Mouse (Mus musculus): Measurements from ENCODE around the gene 1700001K19Rik.
"Not testable (repeated sequence)": the region's sequence is repeated elsewhere in the genome, so short reads cannot be mapped to it uniquely, and the experiment has no call there.

1700001K19Rik gene

DNA sequence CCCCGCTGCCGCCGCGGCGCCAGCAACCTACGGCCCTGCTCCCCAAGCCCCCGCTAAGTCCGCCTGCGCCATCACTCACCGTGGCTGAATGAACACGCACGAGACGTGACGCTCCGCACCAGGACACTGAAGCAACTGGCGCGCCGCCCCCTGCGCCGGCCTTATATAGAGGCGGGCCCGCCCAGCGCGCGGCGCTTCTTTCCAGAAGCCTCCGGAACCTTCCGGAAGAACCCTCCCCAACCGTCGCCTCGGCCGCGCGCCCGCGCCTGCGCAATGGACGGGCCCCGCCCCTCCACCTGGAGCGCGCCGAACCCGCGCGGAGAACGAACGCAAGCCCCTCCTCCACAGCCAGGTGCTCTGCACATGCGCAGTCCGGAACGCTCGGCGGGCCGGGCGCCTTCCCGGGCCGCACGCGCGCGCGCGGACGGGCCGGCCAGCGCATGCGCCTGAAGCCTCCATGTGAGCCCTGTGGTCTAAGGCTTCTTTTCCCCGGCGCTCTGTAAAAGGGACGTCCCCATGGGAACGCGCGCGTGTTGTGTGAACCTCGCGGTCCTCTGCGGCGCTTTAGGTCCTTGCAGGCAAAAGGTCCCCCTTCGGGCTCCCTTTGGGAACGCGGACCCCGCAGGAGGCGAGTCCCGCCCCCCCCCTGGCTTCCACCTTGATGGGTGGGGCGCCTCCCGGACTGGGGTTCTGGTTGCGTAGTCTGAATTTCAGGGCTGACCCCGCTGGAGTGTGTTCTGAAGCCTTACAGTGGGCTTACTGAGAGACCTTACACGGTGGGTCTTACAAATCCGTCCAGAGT is 14.0 kb upstream of the 1700001K19Rik start:
- peak; percentile 99 for DNase-seq (ENCODE audit: inconsistent age in 2 of 2, low spot score in 1 of 2)

GRCm38 (mm10) chr12:110695676-110696171 is 13.3 kb upstream of the 1700001K19Rik start:
- peak; percentile 76 to 91 for DNase-seq (ENCODE audit: inconsistent age in 2 of 2, low spot score in 1 of 2)

DNA sequence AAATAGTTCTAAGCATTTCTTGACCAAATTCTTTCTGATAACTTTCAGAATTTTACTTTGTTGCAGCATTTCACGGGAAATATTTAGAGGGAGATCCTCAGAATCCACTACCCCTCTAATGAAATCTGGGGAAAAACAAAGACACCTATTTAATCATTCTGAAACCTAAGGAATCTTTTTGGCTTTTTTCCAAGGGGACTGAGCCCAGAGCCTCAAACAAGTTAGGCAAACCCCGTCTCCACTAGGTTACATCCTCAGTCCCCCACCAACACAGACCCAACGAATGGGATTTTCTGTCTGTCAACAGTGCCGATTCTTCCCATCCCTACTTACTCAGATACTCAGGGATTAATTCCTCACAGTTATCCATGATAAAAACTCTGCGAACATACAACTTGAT is 11.0 kb upstream of the 1700001K19Rik start:
- DNase-seq (ENCODE audit: inconsistent age in 2 of 2, low spot score in 1 of 2): not testable (repeated sequence)

- DNase-seq (ENCODE audit: inconsistent age in 2 of 2, low spot score in 1 of 2): peak in 1 of 2 experiments; percentile 16
Observed at GRCm38 (mm10) chr12:110689919-110690643, 7.7 kb upstream of the 1700001K19Rik start.

- DNase-seq (ENCODE audit: inconsistent age in 2 of 2, low spot score in 1 of 2): peak in 1 of 2 experiments; percentile 20
Observed at GRCm38 (mm10) chr12:110688921-110689320, 6.5 kb upstream of the 1700001K19Rik start.

- DNase-seq (ENCODE audit: inconsistent age in 2 of 2, low spot score in 1 of 2): peak; percentile 53 to 82
Observed at GRCm38 (mm10) chr12:110687894-110688734, 5.7 kb upstream of the 1700001K19Rik start.

DNA sequence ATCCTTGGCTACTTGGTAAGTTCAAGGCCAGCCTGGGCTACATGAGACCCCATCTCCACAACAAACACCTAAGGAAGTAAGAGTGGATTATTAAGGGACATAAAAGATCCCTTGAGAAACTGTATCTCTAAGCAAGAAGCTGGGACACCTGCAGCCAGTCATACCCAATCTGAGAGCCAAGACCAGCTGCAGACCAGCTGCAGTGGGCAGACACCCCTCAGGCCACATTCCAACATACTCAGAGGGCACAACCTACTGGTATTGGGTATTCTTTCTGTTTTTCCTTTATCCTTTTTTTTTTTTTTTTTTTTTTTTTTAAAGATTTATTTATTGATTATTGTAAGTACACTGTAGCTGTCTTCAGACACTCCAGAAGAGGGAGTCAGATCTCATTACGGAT is 1.2 kb upstream of the 1700001K19Rik start:
- no peak for DNase-seq (ENCODE audit: inconsistent age in 2 of 2, low spot score in 1 of 2)

GRCm38 (mm10) chr12:110681878-110682277 is 541 bp downstream of the 1700001K19Rik start:
- DNase-seq (ENCODE audit: inconsistent age in 2 of 2, low spot score in 1 of 2): no peak

DNA sequence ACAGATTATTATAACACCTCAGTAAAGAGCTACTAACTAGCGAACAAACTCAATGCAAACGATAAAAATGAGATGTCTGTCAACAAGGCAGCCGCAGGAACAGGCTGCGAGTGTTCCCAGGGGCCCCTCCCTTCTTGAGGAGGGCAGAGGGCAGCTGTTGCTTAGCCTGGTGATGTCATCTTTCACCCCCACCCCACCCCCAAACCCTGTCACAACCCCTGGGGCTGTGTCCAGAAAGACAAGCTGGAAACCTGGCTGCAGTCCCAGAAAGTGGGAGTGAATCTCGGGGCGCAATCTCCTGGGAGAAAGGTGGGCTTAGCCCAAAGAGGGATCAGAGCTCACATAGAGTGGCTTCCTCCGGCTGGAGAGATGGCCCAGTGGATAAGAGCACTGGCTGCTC is 1.2 kb downstream of the 1700001K19Rik start:
- DNase-seq (ENCODE audit: inconsistent age in 2 of 2, low spot score in 1 of 2): no peak

DNA sequence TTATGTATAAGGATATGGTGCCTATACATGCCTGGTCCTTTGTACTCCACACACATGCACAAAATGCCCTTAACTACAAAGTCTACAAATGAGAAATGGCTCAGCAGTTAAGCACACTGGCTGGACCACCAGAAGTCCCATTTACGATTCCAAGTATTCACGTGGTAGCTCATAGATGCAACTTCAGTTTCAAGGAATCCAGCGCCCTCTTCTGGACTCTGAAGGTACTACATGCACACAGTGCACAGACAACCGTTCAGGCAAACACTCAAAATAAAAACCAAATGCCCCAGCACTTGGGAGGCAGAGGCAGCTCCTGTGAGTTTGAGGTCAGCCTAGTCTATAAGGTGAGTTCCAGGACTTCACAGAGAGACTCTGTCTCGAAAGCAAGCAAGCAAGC is 8.2 kb downstream of the 1700001K19Rik start:
- no peak for DNase-seq (ENCODE audit: inconsistent age in 2 of 2, low spot score in 1 of 2)

- no peak for DNase-seq (ENCODE audit: inconsistent age in 2 of 2, low spot score in 1 of 2)
Observed at GRCm38 (mm10) chr12:110667466-110668077, 14.8 kb downstream of the 1700001K19Rik start.

DNA sequence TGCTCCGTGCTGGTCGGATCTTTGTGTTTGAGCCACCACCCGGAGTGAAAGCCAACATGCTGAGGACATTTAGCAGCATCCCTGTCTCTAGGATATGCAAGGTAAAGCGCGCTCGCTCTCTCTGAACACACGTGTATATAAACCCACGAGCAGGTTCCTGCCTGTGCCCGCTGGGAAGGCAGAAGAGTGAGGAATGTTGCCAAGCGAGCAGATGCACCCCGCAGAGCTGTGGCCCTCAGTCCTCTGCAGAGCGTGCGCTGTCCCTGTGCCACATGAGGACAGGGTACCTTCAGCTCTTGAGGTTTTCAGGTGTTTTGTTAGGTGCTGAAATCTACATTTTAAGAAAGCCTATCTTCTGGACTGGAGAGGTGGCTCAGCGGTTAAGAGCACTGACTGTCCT is 20.7 kb downstream of the 1700001K19Rik start:
- no peak for DNase-seq (ENCODE audit: inconsistent age in 2 of 2, low spot score in 1 of 2)

- DNase-seq (ENCODE audit: inconsistent age in 2 of 2, low spot score in 1 of 2): no peak
Observed at GRCm38 (mm10) chr12:110651464-110651863, 31.0 kb downstream of the 1700001K19Rik start.

DNA sequence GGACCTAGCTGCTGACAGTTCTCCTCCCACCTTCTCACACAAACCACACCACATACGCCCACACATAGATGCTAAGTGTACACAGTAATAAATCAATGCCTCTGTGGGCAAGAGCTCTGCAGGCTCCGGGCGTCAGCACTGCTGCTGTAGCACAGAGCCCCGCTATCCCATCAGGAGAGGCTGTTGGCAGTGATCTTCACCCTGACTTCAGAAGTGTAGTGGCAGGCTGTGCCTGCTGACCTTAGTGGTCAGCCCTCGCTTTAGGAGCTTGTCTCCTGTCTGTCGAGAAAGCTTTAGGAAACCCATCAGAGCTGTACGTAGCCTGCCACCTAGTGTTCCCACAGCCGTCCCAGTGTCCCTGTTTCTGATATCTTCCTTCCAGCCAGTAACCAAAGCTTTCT is 32.2 kb downstream of the 1700001K19Rik start:
- no peak for DNase-seq (ENCODE audit: inconsistent age in 2 of 2, low spot score in 1 of 2)

DNA sequence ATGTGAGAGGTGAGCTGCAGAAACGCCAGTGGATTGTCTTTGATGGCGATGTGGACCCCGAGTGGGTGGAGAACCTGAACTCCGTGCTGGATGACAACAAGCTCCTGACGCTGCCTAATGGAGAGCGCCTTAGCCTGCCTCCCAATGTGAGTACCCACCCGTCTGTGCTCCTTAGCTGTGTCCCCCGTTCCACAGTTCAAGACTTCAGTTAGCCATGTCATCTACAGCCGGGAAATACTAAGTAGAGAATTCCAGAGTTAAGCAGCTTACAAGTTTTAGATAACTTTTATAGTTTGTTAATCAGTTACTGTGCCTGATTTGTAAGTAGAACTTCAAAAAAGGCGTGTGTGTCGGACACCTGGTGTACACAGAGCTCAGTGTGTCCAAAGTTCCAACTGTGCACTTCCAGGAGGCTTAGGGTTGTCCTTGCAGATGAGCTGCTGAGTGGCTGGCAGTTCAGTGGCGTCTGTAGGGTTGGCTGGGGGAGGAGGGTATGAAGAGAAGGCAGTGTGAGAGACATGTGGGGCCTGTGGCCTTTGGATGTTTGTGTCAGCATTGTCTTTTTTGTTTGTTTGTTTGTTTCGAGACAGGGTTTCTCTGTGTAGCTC is 44.8 kb downstream of the 1700001K19Rik start:
- no peak for DNase-seq (ENCODE audit: inconsistent age in 2 of 2, low spot score in 1 of 2)

DNA sequence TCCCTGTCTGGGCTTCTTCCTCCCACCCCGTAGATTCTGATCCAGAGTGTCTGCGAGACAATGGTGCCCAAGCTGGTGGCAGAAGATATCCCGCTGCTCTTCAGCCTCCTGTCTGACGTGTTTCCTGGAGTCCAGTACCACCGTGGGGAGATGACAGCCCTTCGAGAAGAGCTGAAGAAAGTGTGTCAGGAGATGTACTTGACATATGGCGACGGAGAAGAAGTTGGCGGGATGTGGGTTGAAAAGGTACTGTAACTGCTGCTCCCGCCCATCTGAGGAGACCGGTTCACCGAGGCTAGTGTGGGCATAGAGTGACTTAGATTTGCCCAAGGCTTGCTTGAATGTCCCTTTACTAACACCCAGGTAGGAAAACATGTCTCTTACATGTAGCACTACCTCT is 46.1 kb downstream of the 1700001K19Rik start:
- no peak for DNase-seq (ENCODE audit: inconsistent age in 2 of 2, low spot score in 1 of 2)

GRCm38 (mm10) chr12:110630056-110630455 is 52.4 kb downstream of the 1700001K19Rik start:
- no peak for DNase-seq (ENCODE audit: inconsistent age in 2 of 2, low spot score in 1 of 2)
